30 mouse cellular contexts compared by ENCODE assay signal in the genomic region with DNA sequence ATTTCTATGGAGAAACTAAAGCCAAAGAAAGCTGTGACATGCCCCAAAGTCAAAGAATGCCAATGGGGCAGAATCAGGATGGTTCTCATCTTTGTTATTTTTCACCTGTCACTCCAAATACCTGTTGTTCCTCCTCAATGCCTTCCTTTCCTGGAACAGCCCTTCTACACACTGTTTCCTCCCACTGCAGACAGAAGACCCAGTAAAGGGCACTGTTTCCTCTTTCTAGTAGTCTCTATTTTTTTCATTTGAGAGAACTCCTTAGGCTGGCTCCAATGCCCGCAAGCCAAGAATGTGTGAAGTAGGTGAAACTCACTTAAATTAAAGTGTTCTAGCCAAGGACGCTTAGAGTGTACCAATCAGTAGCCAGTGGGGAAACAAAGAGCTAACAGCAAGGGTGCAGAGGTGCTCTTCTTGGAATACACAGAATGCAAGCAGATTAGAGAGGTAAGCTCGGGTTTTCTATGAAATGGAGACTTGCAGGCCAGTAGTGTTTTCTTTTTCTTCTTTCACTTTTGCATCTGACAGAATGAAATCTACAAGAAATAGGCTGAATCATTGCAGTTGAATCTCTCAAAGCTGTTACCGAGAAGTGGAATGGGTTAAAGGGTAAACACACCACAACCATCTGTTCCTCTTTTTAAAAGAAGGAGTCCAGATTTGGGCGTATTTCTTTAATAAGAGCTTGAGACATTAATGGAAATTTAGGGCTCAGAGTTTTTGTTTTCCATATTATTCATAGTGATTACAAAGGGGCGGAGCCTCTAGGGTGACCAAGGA. TPM values are rescaled to one million over a fixed set of nuclear protein-coding genes. Genes with fewer than 3 reads are reported as not detected.
DNase-seq lines count a peak whose midpoint lies in the region; ATAC-seq and TF ChIP-seq lines count a peak whose summit lies in the region.
"Had no signal": no experiment of that assay in that cellular context is flagged by ENCODE, and none has a peak within 500 bp of the region (broad histone marks: within the 10 kb centered on the region; RNA-seq: fewer than 3 reads in every experiment).

No protein-coding gene starts in this region.

- WGBS in macrophage (ENCODE audit: missing documents): 24% methylated on average over 6 of the region's 6 CpGs

- no peaks in the 10 kb centered on the region for H3K36me3 ChIP-seq in CH12.LX (replicated peaks in 1 of 2; ENCODE audit: control insufficient read depth in 1 of 2, insufficient read depth in 1 of 2, low read length in 1 of 2)
- H3K36me3 ChIP-seq in macrophage (ENCODE audit: inconsistent target): no peaks in the 10 kb centered on the region
- H3K36me3 ChIP-seq: forebrain, embryonic 12.5 days; heart, embryonic 10.5 days; heart, embryonic 15.5 days; hindbrain, embryonic 12.5 days; kidney, embryonic 15.5 days; limb, embryonic 13.5 days; midbrain, embryonic 13.5 days; neural tube, embryonic 15.5 days had no signal

- no peak for TF ChIP-seq RAD21 in CH12.LX (IDR thresholded peaks at IDR 0.05; ENCODE audit: low read depth, low read length)

- H3K9ac ChIP-seq in CH12.LX (ENCODE audit: insufficient read depth, low read depth): no peak overlapping the region
- H3K9ac ChIP-seq: forebrain, embryonic 12.5 days; forebrain, postnatal 0 days; heart, embryonic 15.5 days; hindbrain, embryonic 12.5 days; kidney, embryonic 15.5 days; limb, embryonic 13.5 days; midbrain, embryonic 13.5 days; neural tube, embryonic 15.5 days had no signal

- H3K27me3 ChIP-seq in CH12.LX (replicated peaks): no peaks in the 10 kb centered on the region
- H3K27me3 ChIP-seq: forebrain, embryonic 12.5 days; heart, embryonic 15.5 days; hindbrain, embryonic 12.5 days; kidney, embryonic 15.5 days; limb, embryonic 13.5 days; midbrain, embryonic 13.5 days; neural tube, embryonic 15.5 days had no signal

- dilution Hi-C loops in CH12.LX (cut with MboI; ENCODE audit: extremely low pct_ligation_motif_present, extremely low pct_unique_long_range_greater_than_20kb, low sequenced_read_pairs): no loop called here

- H3K4me3 ChIP-seq in CH12.LX (replicated peaks in 1 of 3; ENCODE audit: low read depth in 2 of 3, low read length in 2 of 3, poor library complexity in 1 of 3): no peak overlapping the region
- H3K4me3 ChIP-seq in macrophage (ENCODE audit: inconsistent target): no peak overlapping the region
- H3K4me3 ChIP-seq: erythroblast, embryonic 14.5 days; forebrain, embryonic 12.5 days; heart, embryonic 10.5 days; heart, embryonic 15.5 days; hindbrain, embryonic 12.5 days; kidney, embryonic 15.5 days; limb, embryonic 13.5 days; megakaryocyte, embryonic 14.5 days; midbrain, embryonic 13.5 days; neural tube, embryonic 15.5 days had no signal

- peak; percentile 75 for ATAC-seq in common myeloid progenitor, adult 5-6 weeks (replicated peaks; ENCODE audit: low read depth, poor library complexity, severe bottlenecking)
- ATAC-seq: forebrain, postnatal 0 days; hindbrain, postnatal 0 days; intestine, postnatal 0 days; midbrain, embryonic 13.5 days had no signal

- no peak overlapping the region; the same call in 1 of the 2 replicates for H3K4me2 ChIP-seq in CH12.LX (ENCODE audit: insufficient read depth, low read depth, poor library complexity, severe bottlenecking)
- H3K4me2 ChIP-seq: forebrain, embryonic 12.5 days; heart, embryonic 15.5 days; hindbrain, embryonic 12.5 days; kidney, embryonic 15.5 days; limb, embryonic 13.5 days; liver, embryonic 11.5 days; midbrain, embryonic 13.5 days; neural tube, embryonic 15.5 days had no signal

- no peak for TF ChIP-seq POLR2A in CH12.LX (IDR thresholded peaks at IDR 0.05; ENCODE audit: low read depth, low read length)

- H3K4me1 ChIP-seq in CH12.LX (ENCODE audit: control insufficient read depth in 1 of 2, insufficient read depth in 2 of 2): peaks cover 0 to 16% of the 10 kb centered on the region in 2 experiments; a peak in 2 of 4 replicates
- H3K4me1 ChIP-seq: heart, embryonic 10.5 days; heart, embryonic 15.5 days; hindbrain, embryonic 12.5 days; neural tube, embryonic 15.5 days had no signal

- TF ChIP-seq EP300 in CH12.LX (IDR thresholded peaks at IDR 0.05; ENCODE audit: low read length): peak; percentile 7; the same call in 1 of the 2 replicates

- H3K79me2 ChIP-seq in CH12.LX (replicated peaks; ENCODE audit: control insufficient read depth, extremely low read depth, insufficient read depth, poor library complexity, severe bottlenecking) (no peaks in the 10 kb centered on the region), macrophage (ENCODE audit: inconsistent target) (no peaks in the 10 kb centered on the region)

- in situ Hi-C loops in CH12.LX (cut with MboI; ENCODE audit: low pct_ligation_motif_present, low pct_unique_long_range_greater_than_20kb, low sequenced_read_pairs): no loop called here

- no peak for TF ChIP-seq CTCF in CH12.LX (conservative IDR thresholded peaks at IDR 0.05 in 1 of 2, IDR thresholded peaks at IDR 0.05 in 1 of 2; ENCODE audit: low read depth in 2 of 2, low read length in 2 of 2)

- no peak overlapping the region for H3K27ac ChIP-seq in CH12.LX (ENCODE audit: insufficient read depth, low read depth)
- peak overlapping the region; percentile 22; the same call in 1 of the 2 replicates for H3K27ac ChIP-seq in macrophage
- H3K27ac ChIP-seq: forebrain, embryonic 12.5 days; heart, embryonic 10.5 days; heart, embryonic 15.5 days; hindbrain, embryonic 12.5 days; hindbrain, postnatal 0 days; kidney, embryonic 15.5 days; limb, embryonic 13.5 days; midbrain, embryonic 13.5 days; neural tube, embryonic 15.5 days had no signal

- DNase-seq in CD4-positive, CD25-positive, alpha-beta regulatory T cell, adult 2 months (ENCODE audit: low read depth, low spot score): peak; percentile 27
- DNase-seq in CH12.LX (ENCODE audit: extremely low read depth): no peak
- no peak for DNase-seq in layer of hippocampus, adult 18-20 months (ENCODE audit: low spot score in 2 of 2)
- no peak for DNase-seq in cerebellum, adult 9-11 months
- DNase-seq in layer of hippocampus, adult 9-11 months: no peak
- DNase-seq in right cerebral cortex, postnatal 10 days (ENCODE audit: low spot score in 2 of 2): no peak
- DNase-seq: adrenal gland, adult 8-10 months; cerebellum, adult 11 months; cerebellum, adult 9-10 months; forebrain, postnatal 0 days; gastrocnemius, postnatal 10 days; heart, adult 11 months; kidney, postnatal 4 days; spleen, adult 18-20 months; thymus, postnatal 14 days had no signal

- peaks cover 3% of the 10 kb centered on the region for H3K9me3 ChIP-seq in CH12.LX (replicated peaks; ENCODE audit: low read length)
- H3K9me3 ChIP-seq: forebrain, embryonic 12.5 days; heart, embryonic 10.5 days; heart, embryonic 15.5 days; kidney, embryonic 15.5 days; limb, embryonic 13.5 days; megakaryocyte, embryonic 14.5 days; neural tube, embryonic 15.5 days had no signal

TF ChIP-seq in CH12.LX, 34 proteins besides CTCF, POLR2A, EP300 and RAD21:
- TF ChIP-seq TCF12 (IDR thresholded peaks at IDR 0.05; ENCODE audit: low read depth, low read length) (no peak), ZNF384 (IDR thresholded peaks at IDR 0.05; ENCODE audit: low read depth, low read length) (peak; percentile 29; the same call in 1 of the 2 replicates), RCOR1 (conservative IDR thresholded peaks at IDR 0.05; ENCODE audit: low read depth, low read length) (no peak), ZC3H11A (IDR thresholded peaks at IDR 0.05; ENCODE audit: low read depth, low read length) (no peak), CHD2 (IDR thresholded peaks at IDR 0.05; ENCODE audit: low read length) (no peak), ELF1 (IDR thresholded peaks at IDR 0.05; ENCODE audit: low read depth, low read length) (no peak), MEF2A (IDR thresholded peaks at IDR 0.05; ENCODE audit: borderline replicate concordance, low read depth, low read length) (no peak)

RNA-seq across cellular contexts. Expression of a gene that starts 43.4 kb away (rescaled TPM):
- total RNA-seq in CH12.LX (2012; rRNA removed) (3,347 and 4,299 TPM in 2 replicates), CH12.LX (2014; rRNA removed) (4,409 and 4,907 TPM in 2 replicates)
- polyA plus RNA-seq in CH12.LX (2012; ENCODE audit: insufficient read length, low read depth) (3,496 and 4,006 TPM in 2 replicates), macrophage (2018) (124 to 262 TPM (median 236 TPM) in 3 replicates)
- 741 and 1,055 TPM in 2 replicates for total RNA-seq in common myeloid progenitor, adult 5-6 weeks (2017)
- total RNA-seq in macrophage (2018; cell fraction: chromatin; rRNA removed): 10 to 100 TPM; 20.2 to 78.1 (median 45.3) TPM
- total RNA-seq in macrophage (2018; cell fraction: cytosol; rRNA removed): 100 to 1,000 TPM; 120 to 200 (median 162) TPM
- total RNA-seq in macrophage (2018; cell fraction: nucleus; rRNA removed): 100 to 1,000 TPM in 6 of 26 experiments, 10 to 100 TPM in 20; 39.3 to 168 (median 74.9) TPM
- 100 to 1,000 TPM; 142 to 148 TPM for total RNA-seq in layer of hippocampus, adult 18-20 months (2021)

RNA-seq across cellular contexts. Expression of a gene that starts 46.6 kb away (rescaled TPM):
- total RNA-seq in CH12.LX (2012; rRNA removed) (6.0 and 7.0 TPM in 2 replicates), CH12.LX (2014; rRNA removed) (2.8 and 2.9 TPM in 2 replicates)
- polyA plus RNA-seq in CH12.LX (2012; ENCODE audit: insufficient read length, low read depth) (4.4 and 6.4 TPM in 2 replicates), macrophage (2018) (20.4 to 33.0 TPM (median 25.9 TPM) in 3 replicates)
- total RNA-seq in common myeloid progenitor, adult 5-6 weeks (2017): 7.4 and 8.5 TPM in 2 replicates
- total RNA-seq in macrophage (2018; cell fraction: chromatin; rRNA removed): 100 to 1,000 TPM in 4 of 26 experiments, 10 to 100 TPM in 22; 18.1 to 133 (median 45.6) TPM
- total RNA-seq in macrophage (2018; cell fraction: cytosol; rRNA removed): 10 to 100 TPM in 25 of 26 experiments, 1 to 10 TPM in 1; 10.0 to 52.7 (median 19.8) TPM
- 100 to 1,000 TPM in 2 of 26 experiments, 10 to 100 TPM in 24; 15.0 to 122 (median 33.7) TPM for total RNA-seq in macrophage (2018; cell fraction: nucleus; rRNA removed)
- total RNA-seq in layer of hippocampus, adult 18-20 months (2021): 10 to 100 TPM; 47.0 to 49.1 TPM
